Mouse (Mus musculus) myocyte (in vitro differentiated cells): ENCODE data around the gene Rasl11a. TPM values are rescaled to one million over a fixed set of nuclear protein-coding genes. Genes with fewer than 3 reads are reported as not detected.
"Not testable (repeated sequence)": the region's sequence is repeated elsewhere in the genome, so short reads cannot be mapped to it uniquely, and the experiment has no call there.

ENCODE experiments used
- H3K27me3 ChIP-seq: one replicate; pipeline ENCODE4 v1.6.1; 2011; ENCODE audit not compliant: control insufficient read depth, insufficient read depth, insufficient read length
- H3K36me3 ChIP-seq: one replicate; pipeline ENCODE4 v1.6.1; 2011; ENCODE audit not compliant: control insufficient read depth, insufficient read depth
- H3K4me2 ChIP-seq: one replicate; pipeline ENCODE4 v1.6.1; 2011; ENCODE audit warnings: low read depth, control low read depth
- H3K4me3 ChIP-seq: one replicate; pipeline ENCODE4 v1.5.1; 2011; ENCODE audit warnings: mild to moderate bottlenecking, control low read depth, moderate library complexity
- H3K79me2 ChIP-seq: one replicate; pipeline ENCODE4 v1.6.1; 2011; ENCODE audit not compliant: control insufficient read depth, insufficient read depth
- H3ac ChIP-seq: one replicate; pipeline ENCODE4 v1.6.1; 2011; ENCODE audit not compliant: control insufficient read depth, insufficient read length
- CEBPB ChIP-seq: IDR thresholded peaks from 2 replicates; pipeline ENCODE4 v1.6.1; 2011; ENCODE audit warnings: mild to moderate bottlenecking, moderate library complexity; ENCODE audit not compliant: poor library complexity, insufficient read depth, severe bottlenecking
- E2F4 ChIP-seq: IDR thresholded peaks from one replicate; pipeline ENCODE4 v1.6.1; 2011; ENCODE audit warnings: mild to moderate bottlenecking, control low read depth, moderate library complexity; ENCODE audit not compliant: insufficient read depth
- MAX ChIP-seq: IDR thresholded peaks from one replicate; pipeline ENCODE4 v1.6.1; 2011; ENCODE audit warnings: low read depth, mild to moderate bottlenecking, control low read depth
- MYOD1 ChIP-seq, 3 experiments: IDR thresholded peaks; one replicate each; pipeline ENCODE4 v1.6.1; 2011; ENCODE audit warnings: control low read depth in 2 of 3, low read depth in 2 of 3, mild to moderate bottlenecking in 2 of 3, moderate library complexity in 1 of 3; ENCODE audit not compliant: insufficient read length in 2 of 3, control insufficient read depth in 1 of 3
- MYOG ChIP-seq, 3 experiments: IDR thresholded peaks; one replicate each; pipeline ENCODE4 v1.6.1; 2011; ENCODE audit warnings: control low read depth in 2 of 3, low read depth in 2 of 3, mild to moderate bottlenecking in 2 of 3; ENCODE audit not compliant: insufficient read length in 2 of 3, control insufficient read depth in 1 of 3, insufficient read depth in 1 of 3
- POLR2A ChIP-seq: IDR thresholded peaks from one replicate; pipeline ENCODE4 v1.6.1; 2011; ENCODE audit warnings: low read depth, mild to moderate bottlenecking, control low read depth, moderate library complexity; ENCODE audit not compliant: insufficient read length
- POLR2AphosphoS2 ChIP-seq: IDR thresholded peaks from one replicate; pipeline ENCODE4 v1.6.1; 2011; ENCODE audit warnings: low read depth, control low read depth; ENCODE audit not compliant: insufficient read length
- REST ChIP-seq: IDR thresholded peaks from one replicate; pipeline ENCODE4 v1.6.1; 2011; ENCODE audit warnings: mild to moderate bottlenecking, control low read depth, moderate library complexity; ENCODE audit not compliant: insufficient read depth, insufficient read length
- SRF ChIP-seq: IDR thresholded peaks from one replicate; pipeline ENCODE4 v1.6.1; 2011; ENCODE audit warnings: low read depth; ENCODE audit not compliant: control insufficient read depth, insufficient read length
- TCF12 ChIP-seq: IDR thresholded peaks from one replicate; pipeline ENCODE4 v1.6.1; 2011; ENCODE audit warnings: mild to moderate bottlenecking, control low read depth; ENCODE audit not compliant: poor library complexity, insufficient read depth, severe bottlenecking
- TCF3 ChIP-seq: IDR thresholded peaks from one replicate; pipeline ENCODE4 v1.6.1; 2011; ENCODE audit warnings: low read depth, control low read depth; ENCODE audit not compliant: insufficient read length
- USF1 ChIP-seq: IDR thresholded peaks from one replicate; pipeline ENCODE4 v1.6.1; 2011; ENCODE audit warnings: low read depth, mild to moderate bottlenecking, control low read depth, moderate library complexity
- polyA plus RNA-seq: library from polyadenylated mRNA; unstranded; fragments of >200 nt; fragmentation: generic; extraction: Trizol; gene quantifications from one replicate; pipeline ENCODE4 v1.2.1, GENCODE M21; 2012; ENCODE audit warnings: missing spikeins

Gene Rasl11a
- polyA plus RNA-seq, 1 experiment, result 1.3 TPM

DNA sequence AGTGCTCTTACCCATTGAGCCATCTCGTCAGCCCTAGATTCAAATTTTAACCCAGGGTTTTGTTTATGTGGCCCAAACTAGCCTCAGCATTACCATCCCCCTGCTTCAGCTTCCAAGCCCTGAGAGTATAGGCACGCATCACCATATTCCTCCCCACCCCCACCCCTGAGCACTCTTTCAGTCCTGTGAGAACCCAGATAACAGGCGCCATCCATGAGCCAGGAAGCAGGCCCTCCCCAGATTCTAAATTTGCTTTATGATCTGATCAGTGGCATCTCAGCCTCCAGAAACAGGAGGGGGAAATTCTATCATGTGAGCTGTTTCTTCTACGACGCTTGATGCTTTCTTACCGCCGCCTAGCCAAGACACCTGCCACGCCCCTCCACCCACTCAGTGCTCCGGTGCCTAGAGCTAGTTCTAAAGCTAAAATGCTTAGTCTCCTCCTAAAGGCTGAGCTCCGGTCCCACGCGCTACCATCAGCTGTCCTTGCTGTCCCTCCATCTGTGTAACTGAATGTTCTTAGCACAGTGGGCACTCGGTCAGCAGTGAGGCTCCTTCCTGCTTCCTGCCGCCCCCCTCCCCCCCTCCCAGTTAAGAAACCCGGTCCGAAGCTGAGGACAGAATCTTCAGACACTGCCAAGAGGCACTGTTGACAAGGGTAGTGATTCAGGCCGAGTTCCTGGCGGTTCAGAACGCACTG is 22.5 kb downstream of the Rasl11a start:
- Histone ChIP-seq H3K27me3 (no peaks in the 10 kb centered on the region), H3ac (no peak overlapping the region), H3K79me2 (no peaks in the 10 kb centered on the region), H3K4me3 (no peak overlapping the region), H3K36me3 (no peaks in the 10 kb centered on the region), H3K4me2 (peak overlapping the region; percentile 66)
- TF ChIP-seq TCF12, result no peak
- no peak for TF ChIP-seq E2F4
- no peak for TF ChIP-seq CEBPB
- TF ChIP-seq TCF3, result no peak
- peak; percentile 44 for TF ChIP-seq POLR2A
- TF ChIP-seq USF1, result no peak
- TF ChIP-seq MYOG (IDR thresholded peaks at IDR 0.05; ENCODE audit: control insufficient read depth in 1 of 3, insufficient read depth in 1 of 3, insufficient read length in 2 of 3, low read depth in 2 of 3), result no peak
- TF ChIP-seq MAX, result no peak
- TF ChIP-seq MYOD1 (IDR thresholded peaks at IDR 0.05; ENCODE audit: control insufficient read depth in 1 of 3, insufficient read length in 2 of 3, low read depth in 2 of 3), result peak in 1 of 3 experiments; percentile 69
- no peak for TF ChIP-seq POLR2AphosphoS2
- no peak for TF ChIP-seq SRF
- no peak for TF ChIP-seq REST

GRCm38 (mm10) chr5:146867946-146868314 is 23.1 kb downstream of the Rasl11a start:
- no peak overlapping the region for H3K4me3 ChIP-seq
- peak overlapping the region; percentile 66 for H3K4me2 ChIP-seq
- no peaks in the 10 kb centered on the region for H3K36me3 ChIP-seq
- TF ChIP-seq MAX (no peak), E2F4 (no peak), POLR2AphosphoS2 (no peak), TCF3 (no peak), POLR2A (no peak), CEBPB (no peak), USF1 (no peak), REST (no peak), SRF (no peak), MYOG (IDR thresholded peaks at IDR 0.05; ENCODE audit: control insufficient read depth in 1 of 3, insufficient read depth in 1 of 3, insufficient read length in 2 of 3, low read depth in 2 of 3) (no peak)
- H3K27me3 ChIP-seq, result no peaks in the 10 kb centered on the region
- H3ac ChIP-seq, result no peak overlapping the region
- H3K79me2 ChIP-seq, result no peaks in the 10 kb centered on the region

GRCm38 (mm10) chr5:146872981-146873631 is 28.2 kb downstream of the Rasl11a start:
- Histone ChIP-seq H3K79me2 (no peaks in the 10 kb centered on the region), H3ac (no peak overlapping the region), H3K4me2 (no peak overlapping the region), H3K36me3 (no peaks in the 10 kb centered on the region), H3K27me3 (no peaks in the 10 kb centered on the region), H3K4me3 (no peak overlapping the region)
- TF ChIP-seq SRF, result no peak
- no peak for TF ChIP-seq POLR2AphosphoS2
- no peak for TF ChIP-seq POLR2A
- TF ChIP-seq TCF3, result no peak
- TF ChIP-seq USF1, result no peak
- TF ChIP-seq TCF12, result no peak
- TF ChIP-seq CEBPB, result no peak
- no peak for TF ChIP-seq MAX
- TF ChIP-seq MYOD1 (IDR thresholded peaks at IDR 0.05; ENCODE audit: control insufficient read depth in 1 of 3, insufficient read length in 2 of 3, low read depth in 2 of 3), result no peak
- no peak for TF ChIP-seq REST
- TF ChIP-seq E2F4, result no peak
- TF ChIP-seq MYOG (IDR thresholded peaks at IDR 0.05; ENCODE audit: control insufficient read depth in 1 of 3, insufficient read depth in 1 of 3, insufficient read length in 2 of 3, low read depth in 2 of 3), result no peak

GRCm38 (mm10) chr5:146876024-146876423 is 31.2 kb downstream of the Rasl11a start:
- Histone ChIP-seq H3K27me3 (no peaks in the 10 kb centered on the region), H3ac (no peak overlapping the region), H3K79me2 (no peaks in the 10 kb centered on the region), H3K4me3 (no peak overlapping the region), H3K36me3 (no peaks in the 10 kb centered on the region), H3K4me2 (no peak overlapping the region)
- no peak for TF ChIP-seq E2F4
- TF ChIP-seq SRF, result no peak
- TF ChIP-seq REST, result no peak
- TF ChIP-seq MYOD1 (IDR thresholded peaks at IDR 0.05; ENCODE audit: control insufficient read depth in 1 of 3, insufficient read length in 2 of 3, low read depth in 2 of 3), result no peak
- no peak for TF ChIP-seq USF1
- TF ChIP-seq POLR2AphosphoS2, result no peak
- no peak for TF ChIP-seq CEBPB
- TF ChIP-seq TCF3, result no peak
- no peak for TF ChIP-seq TCF12
- TF ChIP-seq POLR2A, result no peak

DNA sequence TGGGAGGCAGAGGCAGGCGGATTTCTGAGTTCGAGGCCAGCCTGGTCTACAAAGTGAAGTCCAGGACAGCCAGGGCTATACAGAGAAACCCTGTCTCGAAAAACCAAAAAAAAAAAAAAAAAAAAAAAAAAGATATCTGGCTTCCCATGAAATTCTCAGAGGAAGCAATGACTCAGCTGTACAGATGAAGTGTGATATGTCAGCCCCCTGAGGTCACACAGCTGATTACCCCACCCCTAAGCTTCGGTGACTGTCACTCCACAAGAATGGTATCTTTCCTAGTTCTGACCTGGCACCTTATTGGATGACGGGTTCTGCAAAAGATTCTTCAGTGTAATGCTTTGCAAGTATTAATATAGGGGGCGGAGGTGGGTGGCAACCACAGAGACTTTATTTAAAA is 33.0 kb downstream of the Rasl11a start:
- not testable (repeated sequence) for H3K79me2 ChIP-seq, H3K4me2 ChIP-seq, H3K36me3 ChIP-seq, H3K4me3 ChIP-seq, H3K27me3 ChIP-seq, H3ac ChIP-seq
